Mouse (Mus musculus) right cerebral cortex, adult 18-20 months (tissue): Measurements from ENCODE around the gene Dnajc30.

Source experiments
- DNase-seq: peaks from one replicate; pipeline ENCODE4 v3.0.0; 2022; ENCODE audit warnings: mixed read lengths

The Dnajc30 gene

GRCm38 (mm10) chr5:135109976-135110375 is 46.0 kb downstream of the Dnajc30 start:
- DNase-seq, result no peak

DNA sequence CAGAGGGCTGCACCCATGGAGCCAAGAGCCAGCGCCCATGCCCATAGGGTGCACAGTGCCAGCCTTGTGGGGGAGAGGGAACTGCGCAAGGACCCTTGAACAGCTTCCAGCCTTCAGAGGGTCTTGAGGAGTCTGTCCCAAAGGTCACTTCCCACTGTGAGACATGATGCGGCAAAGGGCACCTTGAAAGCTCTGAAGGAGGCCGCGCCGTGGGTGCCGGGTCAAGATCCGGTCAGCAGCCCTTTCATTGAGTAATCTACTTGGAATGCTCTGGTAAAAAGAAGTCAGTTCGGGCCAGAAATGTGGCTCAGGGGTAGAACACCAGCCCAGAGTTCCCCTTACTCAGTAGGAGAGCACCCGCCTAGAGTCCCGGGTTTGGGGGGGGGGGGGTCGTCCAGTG is 49.8 kb downstream of the Dnajc30 start:
- no peak for DNase-seq

DNA sequence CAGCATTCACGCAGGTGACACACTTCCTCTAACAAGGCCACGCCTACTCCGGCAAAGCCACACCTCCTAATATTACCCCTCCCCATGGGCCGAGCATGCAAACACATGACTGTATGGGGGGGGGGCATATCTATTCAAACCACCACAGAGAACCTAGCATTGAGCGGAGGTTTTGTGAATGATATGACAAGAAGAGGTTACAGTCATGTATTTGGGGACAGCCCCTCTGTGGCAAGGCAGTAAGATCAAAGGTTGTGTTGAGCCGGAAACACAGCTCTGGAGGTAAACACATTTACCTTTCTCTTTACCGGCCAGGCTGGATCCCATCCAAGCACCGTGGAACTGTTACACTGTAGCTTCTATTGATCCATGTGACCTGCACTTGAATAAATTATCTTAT is 51.2 kb downstream of the Dnajc30 start:
- no peak for DNase-seq
